Mouse (Mus musculus) heart, adult 2 months (tissue): Measurements from ENCODE around the gene Ppm1h. TPM values are rescaled to one million over a fixed set of nuclear protein-coding genes. Genes with fewer than 3 reads are reported as not detected.

ENCODE experiments used
- DNase-seq, 2 experiments: peaks; one replicate each; pipeline ENCODE4 v3.0.0; 2021
- H3K27ac ChIP-seq: fragments of 200-600 bp; 2 replicates; pipeline ENCODE4 v1.8.1; 2022
- H3K27me3 ChIP-seq: fragments of 200-500 bp; 2 replicates; pipeline ENCODE4 v1.6.1; 2012; ENCODE audit warnings: mild to moderate bottlenecking, low read length, inconsistent platforms, mixed read lengths; ENCODE audit not compliant: control insufficient read depth, insufficient read depth
- H3K36me3 ChIP-seq: fragments of 200-500 bp; 2 replicates; pipeline ENCODE4 v1.6.1; 2012; ENCODE audit warnings: low read length, inconsistent platforms; ENCODE audit not compliant: control insufficient read depth, insufficient read depth
- H3K4me1 ChIP-seq: fragments of 200-500 bp; 2 replicates; pipeline ENCODE4 v1.6.1; 2011; ENCODE audit warnings: low read length; ENCODE audit not compliant: control insufficient read depth, insufficient read depth
- H3K4me3 ChIP-seq: fragments of 200-600 bp; 2 replicates; pipeline ENCODE4 v1.8.1; 2022
- H3K79me2 ChIP-seq: fragments of 200-500 bp; replicated peaks from 2 replicates; pipeline ENCODE4 v1.6.1; 2012; ENCODE audit warnings: mild to moderate bottlenecking, inconsistent platforms, low read length, moderate library complexity, mixed read lengths; ENCODE audit not compliant: control insufficient read depth, insufficient read depth
- H3K9ac ChIP-seq: fragments of 200-500 bp; 2 replicates; pipeline ENCODE4 v1.6.1; 2012; ENCODE audit warnings: low read depth, mild to moderate bottlenecking, control low read depth, inconsistent platforms, low read length, mixed read lengths
- CTCF ChIP-seq: fragments of 200-600 bp; IDR thresholded peaks from 2 replicates; pipeline ENCODE4 v1.8.1; 2022; ENCODE audit warnings: antibody characterized with exemption, mild to moderate bottlenecking, moderate library complexity
- EP300 ChIP-seq: fragments of 200-500 bp; IDR thresholded peaks from 2 replicates; pipeline ENCODE4 v1.6.1; 2011; ENCODE audit warnings: low read depth, low read length, control low read depth; ENCODE audit not compliant: insufficient read depth
- POLR2A ChIP-seq: fragments of 200-500 bp; IDR thresholded peaks from 2 replicates; pipeline ENCODE4 v1.6.1; 2011; ENCODE audit warnings: mild to moderate bottlenecking, low read depth, low read length, control low read depth; ENCODE audit not compliant: insufficient read depth
- WGBS: fragments of 180-500 bp; shearing (Covaris S2); methylation state at CpG from one replicate; pipeline ENCODE4 v1.1.7; 2018; 5-methylcytosine and 5-hydroxymethylcytosine counted together
- intact Hi-C: fragments of 180-260 bp; cut with DNase I; formaldehyde crosslinking; loops from one replicate; pipeline ENCODE4 v1.15.1; 2025
- polyA plus RNA-seq: library from polyadenylated mRNA; depleted of rRNA; stranded (reverse); fragments of >200 nt; gene quantifications from 2 replicates; pipeline ENCODE4 v1.2.3, GENCODE M21; 2012
- total RNA-seq, 2 experiments: library from RNA; stranded (reverse); gene quantifications; 2 replicates each; pipeline ENCODE4 v1.2.3; 2021

Ppm1h gene
- total and polyA plus RNA-seq, 3 experiments, result 4.5 to 7.8 (median 6.4) TPM

DNA sequence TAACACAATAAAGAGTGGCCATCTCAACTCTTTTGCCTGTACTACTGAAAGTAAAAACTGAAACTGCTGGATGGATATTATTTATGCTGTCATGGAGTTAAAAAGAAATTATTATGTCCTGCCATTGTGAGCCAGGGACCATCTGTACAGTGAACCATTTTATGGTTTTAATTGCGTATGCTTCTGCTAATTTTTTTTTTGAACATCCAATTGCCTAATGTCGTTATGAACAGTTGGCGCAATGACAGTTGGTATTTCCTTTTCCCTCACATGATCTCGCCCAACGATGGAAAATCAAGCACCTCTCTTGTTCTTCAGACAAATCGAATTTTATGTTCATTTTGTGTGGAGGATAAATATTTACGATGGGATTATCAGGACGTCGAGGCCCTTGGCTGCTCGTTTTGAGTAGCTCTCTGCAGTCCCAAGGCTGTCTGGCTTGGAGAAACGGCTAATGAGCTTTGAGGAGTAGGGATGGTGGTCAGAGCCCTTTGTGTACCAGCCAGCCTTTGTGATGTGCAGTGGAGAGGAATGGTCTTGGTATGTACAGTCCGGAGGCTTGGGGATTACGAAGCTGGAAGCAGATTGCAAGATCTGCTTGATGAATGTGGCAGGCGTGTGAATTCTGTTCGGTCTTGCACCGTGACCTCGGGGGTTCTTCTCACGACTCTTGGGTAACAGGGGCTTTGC lies 183.3 kb downstream of the Ppm1h start:
- intact Hi-C loops, result no loop called here
- Histone ChIP-seq H3K4me1 (no peaks in the 10 kb centered on the region), H3K36me3 (no peaks in the 10 kb centered on the region), H3K9ac (no peak overlapping the region), H3K27ac (no peak overlapping the region), H3K79me2 (no peaks in the 10 kb centered on the region), H3K27me3 (no peaks in the 10 kb centered on the region), H3K4me3 (no peak overlapping the region)
- no peak for DNase-seq
- TF ChIP-seq POLR2A (no peak), EP300 (no peak), CTCF (no peak)
- WGBS, result 91% methylated on average over 18 of the region's 18 CpGs

DNA sequence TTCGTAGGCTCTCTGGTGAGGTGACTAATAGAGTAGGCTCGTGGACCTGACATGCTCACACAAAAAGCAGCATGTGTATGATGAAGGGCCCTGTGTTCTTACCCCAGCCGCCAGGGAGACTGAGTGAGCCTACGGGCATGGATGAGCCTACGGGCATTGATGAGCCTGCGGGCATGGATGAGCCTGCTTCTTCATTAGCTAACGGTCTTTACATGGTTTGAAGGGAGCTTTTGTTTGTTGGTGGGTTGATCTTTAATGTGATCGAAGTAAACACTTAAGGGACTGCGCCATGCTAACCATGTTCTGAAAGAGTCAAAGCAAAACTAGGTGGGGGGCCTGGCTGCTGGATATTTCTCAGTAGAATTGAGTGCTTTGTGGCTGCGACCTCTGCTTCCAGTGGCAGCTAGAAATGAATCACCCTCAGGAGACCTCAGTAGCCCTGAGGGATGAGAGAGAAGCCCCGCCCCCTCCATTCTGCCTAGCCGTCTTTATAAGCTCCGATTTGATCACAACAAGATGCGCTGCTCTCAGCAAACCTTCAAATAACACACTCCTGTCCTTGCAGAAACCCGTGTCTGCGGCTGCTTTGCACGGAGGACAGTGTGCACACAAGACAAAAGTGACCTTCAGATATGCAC lies 183.9 kb downstream of the Ppm1h start:
- no peak for DNase-seq
- no peaks in the 10 kb centered on the region for H3K36me3 ChIP-seq
- H3K4me1 ChIP-seq, result no peaks in the 10 kb centered on the region
- intact Hi-C loops, result no loop called here
- no peaks in the 10 kb centered on the region for H3K27me3 ChIP-seq
- H3K9ac ChIP-seq, result no peak overlapping the region
- H3K27ac ChIP-seq, result no peak overlapping the region
- no peak overlapping the region for H3K4me3 ChIP-seq
- 88% methylated on average over 17 of the region's 17 CpGs for WGBS
- TF ChIP-seq EP300, result no peak
- no peak for TF ChIP-seq CTCF
- TF ChIP-seq POLR2A, result no peak
- no peaks in the 10 kb centered on the region for H3K79me2 ChIP-seq

GRCm38 (mm10) chr10:122869865-122870503 lies 191.4 kb downstream of the Ppm1h start:
- Histone ChIP-seq H3K36me3 (no peaks in the 10 kb centered on the region), H3K4me3 (no peak overlapping the region), H3K27me3 (no peaks in the 10 kb centered on the region), H3K4me1 (0 out of 2 replicates have a peak, but pooled peaks cover 1% of the 10 kb centered on the region), H3K79me2 (no peaks in the 10 kb centered on the region), H3K9ac (no peak overlapping the region), H3K27ac (no peak overlapping the region)
- 68% methylated on average over 8 of the region's 8 CpGs for WGBS
- intact Hi-C loops, result no loop called here
- TF ChIP-seq POLR2A (no peak), EP300 (no peak), CTCF (no peak)
- DNase-seq, result no peak

GRCm38 (mm10) chr10:122870848-122871494 lies 192.4 kb downstream of the Ppm1h start:
- no peak overlapping the region for H3K9ac ChIP-seq
- no peak overlapping the region for H3K27ac ChIP-seq
- no peak overlapping the region for H3K4me3 ChIP-seq
- TF ChIP-seq POLR2A (no peak), EP300 (no peak), CTCF (no peak)
- H3K79me2 ChIP-seq, result no peaks in the 10 kb centered on the region
- 90% methylated on average over 3 of the region's 3 CpGs for WGBS
- H3K27me3 ChIP-seq, result no peaks in the 10 kb centered on the region
- no peaks in the 10 kb centered on the region for H3K36me3 ChIP-seq
- intact Hi-C loops, result no loop called here
- H3K4me1 ChIP-seq, result 0 out of 2 replicates have a peak, but pooled peaks cover 1% of the 10 kb centered on the region
- no peak for DNase-seq

DNA sequence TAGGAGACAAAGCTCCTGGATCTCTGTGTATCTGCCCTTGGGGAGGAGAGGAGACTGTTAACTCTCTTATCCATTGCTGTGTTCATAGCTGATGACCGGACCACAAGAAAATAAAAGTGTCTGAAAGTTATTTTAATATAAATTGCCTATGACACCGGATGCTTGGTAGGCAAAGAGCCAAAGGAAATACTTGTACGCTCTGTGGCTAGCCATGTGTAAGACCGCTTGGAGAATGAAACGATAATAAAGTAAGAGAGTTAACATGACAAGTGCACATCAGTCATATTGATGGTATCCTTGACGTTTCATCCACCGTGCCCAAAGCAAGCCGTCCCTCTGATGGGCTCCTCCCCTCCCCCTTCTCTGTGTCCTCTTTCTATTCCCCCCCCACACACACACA lies 194.2 kb downstream of the Ppm1h start:
- 56% methylated on average over 8 of the region's 8 CpGs for WGBS
- Histone ChIP-seq H3K4me3 (no peak overlapping the region), H3K27ac (no peak overlapping the region), H3K79me2 (no peaks in the 10 kb centered on the region), H3K36me3 (no peaks in the 10 kb centered on the region), H3K9ac (no peak overlapping the region), H3K27me3 (no peaks in the 10 kb centered on the region), H3K4me1 (0 out of 2 replicates have a peak, but pooled peaks cover 1% of the 10 kb centered on the region)
- DNase-seq, result no peak
- TF ChIP-seq CTCF (no peak), EP300 (no peak), POLR2A (no peak)
- intact Hi-C loops, result no loop called here

DNA sequence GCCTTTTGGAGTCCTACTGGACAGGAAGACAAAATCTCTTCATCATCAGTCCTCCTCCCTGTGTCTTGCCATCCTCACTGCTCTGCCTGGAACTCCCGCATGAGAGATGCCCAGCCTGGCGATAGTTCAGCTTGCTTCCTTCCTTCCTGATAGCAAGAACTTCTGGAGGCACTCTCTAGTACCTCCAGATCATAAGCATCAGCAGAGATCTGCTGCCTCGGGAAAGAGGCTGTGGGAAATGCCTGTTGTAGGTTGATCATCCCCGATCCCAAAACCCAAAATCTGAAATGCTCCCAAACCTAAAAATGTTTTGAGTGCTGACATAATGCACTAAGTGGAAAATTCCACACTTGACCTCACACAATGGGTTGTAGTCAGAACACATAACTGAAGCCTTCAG lies 198.4 kb downstream of the Ppm1h start:
- H3K4me1 ChIP-seq, result no peaks in the 10 kb centered on the region
- H3K27ac ChIP-seq, result no peak overlapping the region
- TF ChIP-seq POLR2A, result no peak
- no peak for TF ChIP-seq CTCF
- no peak for TF ChIP-seq EP300
- intact Hi-C loops, result no loop called here
- H3K79me2 ChIP-seq, result no peaks in the 10 kb centered on the region
- no peaks in the 10 kb centered on the region for H3K36me3 ChIP-seq
- no peak overlapping the region for H3K9ac ChIP-seq
- DNase-seq, result no peak
- H3K27me3 ChIP-seq, result no peaks in the 10 kb centered on the region
- no peak overlapping the region for H3K4me3 ChIP-seq
- 52% methylated on average over 4 of the region's 4 CpGs for WGBS
